ENCODE assay signal across 8 mouse cellular contexts in genomic region chr10:122815094-122815493, GRCm38 (mm10).
DNase-seq lines count a peak whose midpoint lies in the region; ATAC-seq and TF ChIP-seq lines count a peak whose summit lies in the region.

No protein-coding gene starts in this region.

- H3K4me2 ChIP-seq in hindbrain, embryonic 13.5 days: peak overlapping the region; percentile 3; the same call in 1 of the 2 replicates
- peak overlapping the region; percentile 26 for H3K4me2 ChIP-seq in limb, embryonic 14.5 days (replicated peaks; ENCODE audit: low read depth, low read length, severe bottlenecking)
- no peak overlapping the region for H3K4me2 ChIP-seq in midbrain, embryonic 16.5 days (ENCODE audit: low read length)

- in situ Hi-C loops in ES-E14 (cut with MboI; ENCODE audit: low sequenced_read_pairs in 2 of 2, unreplicated experiment in 2 of 2): loop anchor here in 1 of 2 experiments (25.0 kb wide), 2 partner anchors 197 to 297 kb away; no protein-coding TSS in a partner anchor

- H3K9me3 ChIP-seq in ES-E14 (ENCODE audit: control insufficient read depth, insufficient read depth, low read depth, low read length): no peaks in the 10 kb centered on the region
- H3K9me3 ChIP-seq in hindbrain, embryonic 13.5 days: no peaks in the 10 kb centered on the region
- H3K9me3 ChIP-seq in limb, embryonic 14.5 days (ENCODE audit: control insufficient read depth, low read length): no peaks in the 10 kb centered on the region
- H3K9me3 ChIP-seq in midbrain, embryonic 16.5 days (replicated peaks; ENCODE audit: control insufficient read depth, low read length, poor library complexity, severe bottlenecking): no peaks in the 10 kb centered on the region

- DNase-seq in gastrocnemius, adult 18-20 months (ENCODE audit: low spot score): peak; percentile 59
- no peak for DNase-seq in gastrocnemius, postnatal 4 days (ENCODE audit: low spot score in 2 of 2)
- DNase-seq in ES-E14 (ENCODE audit: low read depth, low spot score): no peak
- peak; percentile 66 for DNase-seq in cerebellum, postnatal 36 days
- peak; percentile 47 for DNase-seq in limb, embryonic 14.5 days (ENCODE audit: low spot score)
- peak; percentile 83 for DNase-seq in thymus, postnatal 14 days

- peak; percentile 58; the same call in 1 of the 2 replicates for ATAC-seq in hindbrain, embryonic 13.5 days (ENCODE audit: low FRiP score)
- ATAC-seq in limb, embryonic 14.5 days (ENCODE audit: low FRiP score, low read depth): no peak
- ATAC-seq in midbrain, embryonic 16.5 days: 0 out of 2 replicates have a peak, but pooled peaks have one; percentile 36

- no peaks in the 10 kb centered on the region for H3K36me3 ChIP-seq in ES-E14 (ENCODE audit: control insufficient read depth, insufficient read depth, low read length, poor library complexity, severe bottlenecking)
- no peaks in the 10 kb centered on the region for H3K36me3 ChIP-seq in hindbrain, embryonic 13.5 days
- no peaks in the 10 kb centered on the region for H3K36me3 ChIP-seq in limb, embryonic 14.5 days (ENCODE audit: control insufficient read depth, insufficient read depth, low read length)
- no peaks in the 10 kb centered on the region for H3K36me3 ChIP-seq in midbrain, embryonic 16.5 days (ENCODE audit: control insufficient read depth, insufficient read depth, low read length)

- no peak overlapping the region for H3K4me3 ChIP-seq in ES-E14 (ENCODE audit: insufficient read depth in 1 of 2, low read depth in 1 of 2, low read length in 2 of 2, poor library complexity in 1 of 2, severe bottlenecking in 1 of 2)
- H3K4me3 ChIP-seq in hindbrain, embryonic 13.5 days: no peak overlapping the region
- H3K4me3 ChIP-seq in limb, embryonic 14.5 days (replicated peaks; ENCODE audit: low read length): no peak overlapping the region; the same call in 1 of the 2 replicates
- no peak overlapping the region for H3K4me3 ChIP-seq in midbrain, embryonic 16.5 days (ENCODE audit: low read depth, low read length)

- 41% methylated on average over 14 of the region's 14 CpGs for WGBS in hindbrain, embryonic 13.5 days
- 15% methylated on average over 14 of the region's 14 CpGs for WGBS in limb, embryonic 14.5 days
- 50% methylated on average over 14 of the region's 14 CpGs for WGBS in midbrain, embryonic 16.5 days

- no peak overlapping the region for H3K9ac ChIP-seq in ES-E14 (ENCODE audit: insufficient read depth, low read depth, low read length, poor library complexity, severe bottlenecking)
- H3K9ac ChIP-seq in hindbrain, embryonic 13.5 days: no peak overlapping the region
- no peak overlapping the region for H3K9ac ChIP-seq in limb, embryonic 14.5 days (ENCODE audit: low read depth, low read length, severe bottlenecking)
- H3K9ac ChIP-seq in midbrain, embryonic 16.5 days (ENCODE audit: low read depth, low read length): no peak overlapping the region

- H3K4me1 ChIP-seq in ES-E14 (ENCODE audit: control insufficient read depth in 2 of 2, insufficient read depth in 2 of 2, low read length in 2 of 2, poor library complexity in 1 of 2): no peaks in the 10 kb centered on the region
- peaks cover 17% of the 10 kb centered on the region for H3K4me1 ChIP-seq in hindbrain, embryonic 13.5 days (replicated peaks)
- H3K4me1 ChIP-seq in limb, embryonic 14.5 days (ENCODE audit: control insufficient read depth, insufficient read depth, low read length): peaks cover 8% of the 10 kb centered on the region
- no peaks in the 10 kb centered on the region for H3K4me1 ChIP-seq in midbrain, embryonic 16.5 days (ENCODE audit: control insufficient read depth, insufficient read depth, low read length)

- H3K27ac ChIP-seq in ES-E14 (ENCODE audit: insufficient read depth, low read depth, low read length, poor library complexity, severe bottlenecking): no peak overlapping the region
- peak overlapping the region; percentile 77 for H3K27ac ChIP-seq in hindbrain, embryonic 13.5 days
- H3K27ac ChIP-seq in limb, embryonic 14.5 days (replicated peaks; ENCODE audit: low read depth, low read length): no peak overlapping the region
- peak overlapping the region; percentile 33; the same call in 1 of the 2 replicates for H3K27ac ChIP-seq in midbrain, embryonic 16.5 days (ENCODE audit: low read length)

- H3K27me3 ChIP-seq in hindbrain, embryonic 13.5 days: no peaks in the 10 kb centered on the region
- H3K27me3 ChIP-seq in limb, embryonic 14.5 days (ENCODE audit: control insufficient read depth, insufficient read depth, low read length): no peaks in the 10 kb centered on the region
- H3K27me3 ChIP-seq in midbrain, embryonic 16.5 days (ENCODE audit: control insufficient read depth, insufficient read depth, low read depth, low read length): no peaks in the 10 kb centered on the region

- TF ChIP-seq POLR2A in limb, embryonic 14.5 days (IDR thresholded peaks at IDR 0.05; ENCODE audit: borderline replicate concordance, extremely low read depth, insufficient read depth, insufficient read length): no peak

TF ChIP-seq in ES-E14, 5 proteins besides CTCF, POLR2A, EP300 and RAD21:
- TF ChIP-seq ZC3H11A (IDR thresholded peaks at IDR 0.05; ENCODE audit: borderline replicate concordance, low read depth, low read length) (no peak), CHD2 (IDR thresholded peaks at IDR 0.05; ENCODE audit: low read depth, low read length) (no peak), MAFK (IDR thresholded peaks at IDR 0.05; ENCODE audit: insufficient read depth, low read depth, low read length) (no peak), ZNF384 (IDR thresholded peaks at IDR 0.05; ENCODE audit: low read depth, low read length) (0 out of 2 replicates have a peak, but pooled peaks have one; percentile 49), HCFC1 (IDR thresholded peaks at IDR 0.05; ENCODE audit: borderline replicate concordance, insufficient read depth, low read length) (no peak)

Comparison
In these comparisons a context has a peak if more than half of its experiments do, and no peak if none do; other contexts are left out.
1. DNase-seq: peak in gastrocnemius, adult 18-20 months (single experiment), cerebellum, postnatal 36 days (2 of 2), limb, embryonic 14.5 days (single experiment) and thymus, postnatal 14 days (single experiment); none in gastrocnemius, postnatal 4 days (0 of 2) and ES-E14 (single experiment).
2. H3K27ac ChIP-seq: peak in hindbrain, embryonic 13.5 days (single experiment) and midbrain, embryonic 16.5 days (single experiment); none in ES-E14 (single experiment) and limb, embryonic 14.5 days (single experiment).